Comparison of ENCODE assay signal across 25 mouse cellular contexts in genomic region chr11:102369263-102369662, GRCm38 (mm10). TPM values are rescaled to one million over a fixed set of nuclear protein-coding genes. Genes with fewer than 3 reads are reported as not detected.
DNase-seq lines count a peak whose midpoint lies in the region; ATAC-seq and TF ChIP-seq lines count a peak whose summit lies in the region.
"Had no signal": no experiment of that assay in that cellular context is flagged by ENCODE, and none has a peak within 500 bp of the region (broad histone marks: within the 10 kb centered on the region; RNA-seq: fewer than 3 reads in every experiment).

No protein-coding gene starts in this region.

- TF ChIP-seq POLR2A in kidney, adult 2 months (IDR thresholded peaks at IDR 0.05; ENCODE audit: low read depth, low read length): no peak

- no peak overlapping the region for H3K4me2 ChIP-seq in kidney, embryonic 14.5 days (replicated peaks; ENCODE audit: low read depth, low read length)
- peak overlapping the region; percentile 34 for H3K4me2 ChIP-seq in liver, embryonic 12.5 days
- H3K4me2 ChIP-seq: embryonic facial prominence, embryonic 13.5 days; intestine, embryonic 15.5 days; neural tube, embryonic 13.5 days; stomach, embryonic 15.5 days had no signal

- H3K4me3 ChIP-seq in heart, embryonic 10.5 days: no peak overlapping the region
- no peak overlapping the region for H3K4me3 ChIP-seq in kidney, adult 2 months (ENCODE audit: insufficient read depth, low read depth, low read length)
- H3K4me3 ChIP-seq in kidney, embryonic 14.5 days (ENCODE audit: low read length): no peak overlapping the region
- H3K4me3 ChIP-seq in liver, embryonic 12.5 days: no peak overlapping the region
- H3K4me3 ChIP-seq: embryonic facial prominence, embryonic 13.5 days; gastrocnemius, adult 2 months; intestine, embryonic 15.5 days; limb, embryonic 10.5 days; midbrain, embryonic 10.5 days; myocyte; neural tube, embryonic 13.5 days; stomach, embryonic 15.5 days had no signal

- DNase-seq in heart, embryonic 10.5 days (ENCODE audit: low spot score): no peak
- no peak for DNase-seq in heart, postnatal 36 days
- peak; percentile 89 for DNase-seq in kidney, adult 2 months
- DNase-seq in right cerebral cortex, postnatal 4 days: no peak
- no peak for DNase-seq in thymus, postnatal 14 days
- DNase-seq: adrenal gland, postnatal 25 days; cerebellum, adult 8-10 months; cerebellum, postnatal 36 days; embryo, embryonic 11 days; gastrocnemius, adult 2 months; lung, postnatal 10 days; thymus, adult 18-20 months; thymus, postnatal 4 days had no signal

- peaks cover 24% of the 10 kb centered on the region for H3K4me1 ChIP-seq in heart, embryonic 10.5 days
- H3K4me1 ChIP-seq in kidney, adult 2 months (ENCODE audit: control insufficient read depth, insufficient read depth, low read length): peaks cover 12% of the 10 kb centered on the region; the same call in 1 of the 2 replicates
- no peaks in the 10 kb centered on the region for H3K4me1 ChIP-seq in kidney, embryonic 14.5 days (ENCODE audit: control insufficient read depth, insufficient read depth, low read length)
- H3K4me1 ChIP-seq in liver, embryonic 12.5 days: peaks cover 92% of the 10 kb centered on the region
- H3K4me1 ChIP-seq: intestine, embryonic 15.5 days; neural tube, embryonic 13.5 days; stomach, embryonic 15.5 days had no signal

- H3K9me3 ChIP-seq in heart, embryonic 10.5 days: no peaks in the 10 kb centered on the region
- H3K9me3 ChIP-seq in kidney, embryonic 14.5 days (ENCODE audit: control insufficient read depth, low read length): no peaks in the 10 kb centered on the region
- H3K9me3 ChIP-seq in liver, embryonic 12.5 days (replicated peaks): no peaks in the 10 kb centered on the region
- H3K9me3 ChIP-seq: embryonic facial prominence, embryonic 13.5 days; intestine, embryonic 15.5 days; limb, embryonic 10.5 days; midbrain, embryonic 10.5 days; neural tube, embryonic 13.5 days; stomach, embryonic 15.5 days had no signal

- H3K9ac ChIP-seq in kidney, embryonic 14.5 days (ENCODE audit: low read depth, low read length): no peak overlapping the region
- H3K9ac ChIP-seq in liver, embryonic 12.5 days: peak overlapping the region; percentile 61
- H3K9ac ChIP-seq: embryonic facial prominence, embryonic 13.5 days; intestine, embryonic 15.5 days; neural tube, embryonic 13.5 days; stomach, embryonic 15.5 days had no signal

- 83% methylated on average over 4 of the region's 4 CpGs for WGBS in heart, embryonic 10.5 days
- WGBS in kidney, adult 2 months: 45% methylated on average over 4 of the region's 4 CpGs
- 53% methylated on average over 4 of the region's 4 CpGs for WGBS in kidney, embryonic 14.5 days
- WGBS in liver, embryonic 12.5 days (ENCODE audit: insufficient replicate concordance): 67% methylated on average over 4 of the region's 4 CpGs

- TF ChIP-seq CTCF in kidney, adult 2 months (conservative IDR thresholded peaks at IDR 0.05; ENCODE audit: insufficient read depth, insufficient read length, low read depth, low read length): no peak

- H3K27ac ChIP-seq in heart, embryonic 10.5 days: peak overlapping the region; percentile 65; the same call in 1 of the 2 replicates
- H3K27ac ChIP-seq in kidney, adult 2 months (ENCODE audit: insufficient read depth, low read depth, low read length): peak overlapping the region; percentile 90
- no peak overlapping the region for H3K27ac ChIP-seq in kidney, embryonic 14.5 days (ENCODE audit: low read depth, low read length)
- H3K27ac ChIP-seq in liver, embryonic 12.5 days: peak overlapping the region; percentile 79
- H3K27ac ChIP-seq: embryonic facial prominence, embryonic 13.5 days; gastrocnemius, adult 2 months; intestine, embryonic 15.5 days; limb, embryonic 10.5 days; midbrain, embryonic 10.5 days; neural tube, embryonic 13.5 days; stomach, embryonic 15.5 days had no signal

- no peak for ATAC-seq in kidney, embryonic 14.5 days (ENCODE audit: low FRiP score, low TSS enrichment)
- ATAC-seq in liver, embryonic 12.5 days: no peak
- ATAC-seq: forebrain, embryonic 14.5 days; hindbrain, embryonic 16.5 days; intestine, embryonic 15.5 days; midbrain, embryonic 16.5 days had no signal

- peaks cover 29% of the 10 kb centered on the region for H3K27me3 ChIP-seq in heart, embryonic 10.5 days (ENCODE audit: insufficient read depth, poor library complexity, severe bottlenecking)
- no peaks in the 10 kb centered on the region for H3K27me3 ChIP-seq in kidney, adult 2 months (replicated peaks; ENCODE audit: control insufficient read depth, insufficient read depth, low read length)
- no peaks in the 10 kb centered on the region for H3K27me3 ChIP-seq in kidney, embryonic 14.5 days (ENCODE audit: control insufficient read depth, insufficient read depth, low read length)
- peaks cover 34% of the 10 kb centered on the region for H3K27me3 ChIP-seq in liver, embryonic 12.5 days (replicated peaks)
- H3K27me3 ChIP-seq: stomach, embryonic 15.5 days had no signal

- no peaks in the 10 kb centered on the region for H3K36me3 ChIP-seq in heart, embryonic 10.5 days
- H3K36me3 ChIP-seq in kidney, adult 2 months (ENCODE audit: control insufficient read depth, insufficient read depth, low read length): no peaks in the 10 kb centered on the region
- no peaks in the 10 kb centered on the region for H3K36me3 ChIP-seq in kidney, embryonic 14.5 days (ENCODE audit: control insufficient read depth, insufficient read depth, low read length)
- H3K36me3 ChIP-seq in liver, embryonic 12.5 days: peaks cover 3% of the 10 kb centered on the region; the same call in 1 of the 2 replicates
- H3K36me3 ChIP-seq: embryonic facial prominence, embryonic 13.5 days; intestine, embryonic 15.5 days; limb, embryonic 10.5 days; midbrain, embryonic 10.5 days; neural tube, embryonic 13.5 days; stomach, embryonic 15.5 days had no signal

- intact Hi-C loops in heart, postnatal 36 days (cut with DNase I): no loop called here

RNA-seq across cellular contexts. Expression of gene Slc4a1, which starts 3.3 kb away (rescaled TPM):
- polyA plus RNA-seq in heart, embryonic 10.5 days (2016; fragmentation: Nextera tagmentation; extraction: Ambion mirVana): 88.9 and 128 TPM in 2 replicates
- 1 to 10 TPM; 2.1 to 7.8 TPM for total RNA-seq in heart, postnatal 36 days (2021)
- polyA plus RNA-seq in kidney, adult 2 months (2012; rRNA removed): 79.5 and 90.6 TPM in 2 replicates
- polyA plus RNA-seq in kidney, embryonic 14.5 days (2014; fragmentation: Nextera tagmentation; extraction: Ambion mirVana): 3.0 and 3.3 TPM in 2 replicates
- polyA plus RNA-seq in liver, embryonic 12.5 days (2016; fragmentation: Nextera tagmentation; extraction: Ambion mirVana): 913 and 972 TPM in 2 replicates
- polyA plus RNA-seq: myocyte had no signal

RNA-seq across cellular contexts. Expression of gene Rundc3a, which starts 23.9 kb away (rescaled TPM):
- polyA plus RNA-seq in heart, embryonic 10.5 days (2016; fragmentation: Nextera tagmentation; extraction: Ambion mirVana): 0.74 and 1.8 TPM in 2 replicates
- under 1 TPM in 1 of 2 experiments, not detected in 1; 0.19 TPM for total RNA-seq in heart, postnatal 36 days (2021)
- polyA plus RNA-seq in kidney, adult 2 months (2012; rRNA removed): 2.6 and 3.4 TPM in 2 replicates
- 1.7 and 1.9 TPM in 2 replicates for polyA plus RNA-seq in kidney, embryonic 14.5 days (2014; fragmentation: Nextera tagmentation; extraction: Ambion mirVana)
- 1.9 and 2.1 TPM in 2 replicates for polyA plus RNA-seq in liver, embryonic 12.5 days (2016; fragmentation: Nextera tagmentation; extraction: Ambion mirVana)
- total RNA-seq: gastrocnemius, adult 2 months had no signal

RNA-seq across cellular contexts. Expression of gene Slc25a39, which starts 38.5 kb away (rescaled TPM):
- 313 and 314 TPM in 2 replicates for polyA plus RNA-seq in heart, embryonic 10.5 days (2016; fragmentation: Nextera tagmentation; extraction: Ambion mirVana)
- total RNA-seq in heart, postnatal 36 days (2021): 100 to 1,000 TPM; 174 to 183 TPM
- 1,128 and 1,486 TPM in 2 replicates for polyA plus RNA-seq in kidney, adult 2 months (2012; rRNA removed)
- 224 and 274 TPM in 2 replicates for polyA plus RNA-seq in kidney, embryonic 14.5 days (2014; fragmentation: Nextera tagmentation; extraction: Ambion mirVana)
- 365 and 367 TPM in 2 replicates for polyA plus RNA-seq in liver, embryonic 12.5 days (2016; fragmentation: Nextera tagmentation; extraction: Ambion mirVana)

RNA-seq across cellular contexts. Expression of gene Ubtf, which starts 49.7 kb away (rescaled TPM):
- polyA plus RNA-seq in heart, embryonic 10.5 days (2016; fragmentation: Nextera tagmentation; extraction: Ambion mirVana): 60.4 and 75.4 TPM in 2 replicates
- total RNA-seq in heart, postnatal 36 days (2021): 10 to 100 TPM; 57.2 to 60.4 TPM
- 27.0 and 30.3 TPM in 2 replicates for polyA plus RNA-seq in kidney, adult 2 months (2012; rRNA removed)
- 86.5 and 105 TPM in 2 replicates for polyA plus RNA-seq in kidney, embryonic 14.5 days (2014; fragmentation: Nextera tagmentation; extraction: Ambion mirVana)
- 97.2 and 98.8 TPM in 2 replicates for polyA plus RNA-seq in liver, embryonic 12.5 days (2016; fragmentation: Nextera tagmentation; extraction: Ambion mirVana)

Comparison
In these comparisons a context has a peak if more than half of its experiments do, and no peak if none do; other contexts are left out.
1. RNA of gene Slc4a1, which starts 3.3 kb away (polyA plus RNA-seq): 913 to 972 TPM in liver, embryonic 12.5 days, 79.5 to 90.6 TPM in kidney, adult 2 months and 88.9 to 128 TPM in heart, embryonic 10.5 days; 3.0 to 3.3 TPM in kidney, embryonic 14.5 days; every median in the first group is over 10 times any median in the second.